ENCODE assay signal across 44 mouse cellular contexts in the genomic region with DNA sequence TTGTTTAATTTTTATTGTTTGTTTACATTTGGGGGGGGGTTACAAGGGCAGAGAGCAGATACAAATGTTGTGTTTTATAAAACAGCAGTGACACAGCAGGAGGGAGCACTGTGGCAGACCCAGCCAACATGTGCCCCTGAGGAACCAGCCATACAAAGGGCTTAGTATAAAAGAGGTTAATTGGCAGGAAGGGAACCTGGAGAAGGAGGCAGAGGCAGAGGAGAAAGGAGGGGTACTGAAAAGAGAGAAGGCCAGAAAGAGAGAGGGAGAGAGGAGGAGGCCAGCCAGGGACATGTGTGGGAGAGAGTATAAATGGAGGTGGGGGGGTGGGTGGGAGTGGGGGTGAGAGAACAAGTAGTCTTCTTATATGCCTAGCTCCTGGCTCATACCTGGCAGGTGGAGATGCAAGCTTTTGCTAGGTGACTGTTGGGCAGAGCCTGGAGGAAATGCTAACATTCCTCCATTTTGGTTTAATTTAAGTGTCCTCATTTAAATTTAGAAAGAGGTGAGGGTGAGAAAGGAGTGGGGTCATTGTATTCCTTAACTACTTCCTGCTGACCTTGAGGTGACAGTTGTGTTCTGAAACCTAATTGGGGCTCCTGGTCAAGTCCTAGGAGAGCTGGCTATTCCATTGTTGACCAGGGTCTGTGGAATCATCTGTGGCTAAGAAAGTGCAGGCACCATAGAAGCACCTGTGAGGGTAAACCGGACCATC. TPM values are rescaled to one million over a fixed set of nuclear protein-coding genes. Genes with fewer than 3 reads are reported as not detected.
"Had no signal": no experiment of that assay in that cellular context is flagged by ENCODE, and none has a peak within 500 bp of the region (broad histone marks: within the 10 kb centered on the region; RNA-seq: fewer than 3 reads in every experiment).

No protein-coding gene starts in this region.

- H3K4me1 ChIP-seq: heart, embryonic 10.5 days; heart, embryonic 12.5 days; hindbrain, embryonic 12.5 days; kidney, embryonic 15.5 days; limb, embryonic 13.5 days; limb, embryonic 15.5 days; liver, embryonic 12.5 days had no signal

- H3K9ac ChIP-seq: heart, embryonic 12.5 days; hindbrain, embryonic 12.5 days; hindbrain, embryonic 14.5 days; kidney, embryonic 15.5 days; limb, embryonic 13.5 days; limb, embryonic 15.5 days; liver, embryonic 12.5 days; liver, embryonic 14.5 days had no signal

- ATAC-seq: hindbrain, embryonic 16.5 days; intestine, embryonic 16.5 days; liver, embryonic 12.5 days had no signal

- H3K4me2 ChIP-seq: heart, embryonic 12.5 days; hindbrain, embryonic 12.5 days; hindbrain, embryonic 14.5 days; kidney, embryonic 15.5 days; limb, embryonic 13.5 days; limb, embryonic 15.5 days; liver, embryonic 12.5 days had no signal

- H3K9me3 ChIP-seq: heart, embryonic 10.5 days; heart, embryonic 12.5 days; hindbrain, embryonic 10.5 days; hindbrain, embryonic 12.5 days; kidney, embryonic 15.5 days; limb, embryonic 13.5 days; limb, embryonic 15.5 days; liver, embryonic 12.5 days had no signal

- H3K4me3 ChIP-seq: gastrocnemius, adult 2 months; heart, embryonic 10.5 days; heart, embryonic 12.5 days; hindbrain, embryonic 10.5 days; hindbrain, embryonic 12.5 days; kidney, embryonic 15.5 days; limb, embryonic 13.5 days; limb, embryonic 15.5 days; liver, embryonic 12.5 days had no signal

- H3K27me3 ChIP-seq: heart, embryonic 12.5 days; hindbrain, embryonic 12.5 days; kidney, embryonic 15.5 days; limb, embryonic 13.5 days; limb, embryonic 15.5 days; liver, embryonic 12.5 days had no signal

- H3K36me3 ChIP-seq: heart, embryonic 10.5 days; heart, embryonic 12.5 days; hindbrain, embryonic 10.5 days; hindbrain, embryonic 12.5 days; kidney, embryonic 15.5 days; limb, embryonic 13.5 days; limb, embryonic 15.5 days; liver, embryonic 12.5 days had no signal

- DNase-seq: gastrocnemius, adult 2 months; gastrocnemius, postnatal 10 days; gastrocnemius, postnatal 25 days; heart, adult 18-20 months; heart, postnatal 10 days; heart, postnatal 4 days; kidney, adult 11 months; kidney, adult 2 months; kidney, adult 9 months; kidney, postnatal 14 days; kidney, postnatal 36 days; layer of hippocampus, adult 9-11 months; layer of hippocampus, postnatal 36 days; left cerebral cortex, postnatal 4 days had no signal

- H3K27ac ChIP-seq: gastrocnemius, adult 2 months; heart, embryonic 10.5 days; hindbrain, embryonic 10.5 days; hindbrain, embryonic 12.5 days; hindbrain, embryonic 14.5 days; kidney, embryonic 15.5 days; kidney, postnatal 0 days; limb, embryonic 13.5 days; limb, embryonic 15.5 days; liver, embryonic 12.5 days; liver, embryonic 14.5 days had no signal

RNA-seq across cellular contexts. Expression of gene Abo, which starts 37.4 kb away (rescaled TPM):
- total RNA-seq: gastrocnemius, adult 2 months; gastrocnemius, postnatal 10 days; gastrocnemius, postnatal 25 days; gastrocnemius, postnatal 4 days; granulocyte monocyte progenitor cell, adult 5-6 weeks; heart, adult 18-20 months; heart, adult 8-10 months; heart, postnatal 10 days; heart, postnatal 25 days; heart, postnatal 4 days; layer of hippocampus, adult 18-20 months; layer of hippocampus, adult 8-10 months; layer of hippocampus, postnatal 14 days; layer of hippocampus, postnatal 36 days; left cerebral cortex, adult 18-20 months; left cerebral cortex, adult 8-10 months; left cerebral cortex, postnatal 10 days; left cerebral cortex, postnatal 25 days; left cerebral cortex, postnatal 4 days; liver, adult 2 months had no signal
- polyA plus RNA-seq: heart, embryonic 10.5 days; heart, embryonic 12.5 days; heart, embryonic 14.5 days; heart, embryonic 16.5 days; hindbrain, embryonic 10.5 days; hindbrain, embryonic 12.5 days; hindbrain, embryonic 14.5 days; hindbrain, embryonic 16.5 days; intestine, embryonic 14.5 days; kidney, adult 2 months; kidney, embryonic 15.5 days; kidney, postnatal 0 days; large intestine, adult 2 months; limb, embryonic 11.5 days; limb, embryonic 13.5 days; limb, embryonic 15.5 days; liver, adult 2 months; liver, embryonic 12.5 days; liver, embryonic 14.5 days had no signal
